17 mouse cellular contexts compared by ENCODE assay signal in the genomic region with DNA sequence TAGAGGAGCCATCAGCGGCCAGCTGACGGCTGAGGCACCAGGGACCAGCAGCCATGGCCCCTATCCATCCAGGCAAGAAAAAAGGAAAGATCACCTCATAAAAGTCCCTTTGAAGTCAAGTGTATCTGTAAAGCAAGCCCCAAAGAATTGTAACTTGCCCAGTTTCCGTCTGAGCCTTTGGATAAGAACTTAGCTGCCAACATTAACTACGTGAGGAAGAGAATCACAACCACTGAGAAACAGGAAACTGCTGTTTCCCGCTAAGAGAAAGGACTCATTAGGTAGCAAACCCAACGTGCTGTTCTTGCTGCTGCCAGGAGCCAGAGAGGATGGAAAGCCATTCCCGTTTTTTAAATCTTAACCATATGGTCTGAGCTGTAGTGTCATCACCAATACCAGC.
DNase-seq lines count a peak whose midpoint lies in the region; ATAC-seq lines count a peak whose summit lies in the region.
"Had no signal": no experiment of that assay in that cellular context is flagged by ENCODE, and none has a peak within 500 bp of the region (broad histone marks: within the 10 kb centered on the region; RNA-seq: fewer than 3 reads in every experiment).

No protein-coding gene starts in this region.

- no peak overlapping the region for H3K4me3 ChIP-seq in heart, embryonic 16.5 days (ENCODE audit: low read length)
- H3K4me3 ChIP-seq: embryonic facial prominence, embryonic 15.5 days; forebrain, embryonic 12.5 days; midbrain, embryonic 10.5 days had no signal

- no peak overlapping the region for H3K9ac ChIP-seq in heart, embryonic 16.5 days (ENCODE audit: low read length)
- H3K9ac ChIP-seq: embryonic facial prominence, embryonic 15.5 days; forebrain, embryonic 12.5 days had no signal

- H3K27ac ChIP-seq in heart, embryonic 16.5 days (ENCODE audit: low read length) = peak overlapping the region; percentile 42; the same call in 1 of the 2 replicates
- H3K27ac ChIP-seq: embryonic facial prominence, embryonic 15.5 days; forebrain, embryonic 12.5 days; midbrain, embryonic 10.5 days had no signal

- H3K4me2 ChIP-seq in heart, embryonic 16.5 days (ENCODE audit: low read depth, low read length) = no peak overlapping the region
- H3K4me2 ChIP-seq: embryonic facial prominence, embryonic 15.5 days; forebrain, embryonic 12.5 days; liver, embryonic 11.5 days had no signal

- no peaks in the 10 kb centered on the region for H3K36me3 ChIP-seq in heart, embryonic 16.5 days (ENCODE audit: control insufficient read depth, insufficient read depth)
- H3K36me3 ChIP-seq: embryonic facial prominence, embryonic 15.5 days; forebrain, embryonic 12.5 days had no signal

- H3K4me1 ChIP-seq in heart, embryonic 16.5 days (ENCODE audit: control insufficient read depth, insufficient read depth, low read length) = peaks cover 8% of the 10 kb centered on the region
- H3K4me1 ChIP-seq: embryonic facial prominence, embryonic 15.5 days; forebrain, embryonic 12.5 days had no signal

- no peaks in the 10 kb centered on the region for H3K9me3 ChIP-seq in heart, embryonic 16.5 days (replicated peaks; ENCODE audit: control insufficient read depth, low read length)
- H3K9me3 ChIP-seq: embryonic facial prominence, embryonic 15.5 days; forebrain, embryonic 12.5 days; midbrain, embryonic 10.5 days had no signal

- ATAC-seq in heart, embryonic 16.5 days (replicated peaks; ENCODE audit: extremely low read depth, insufficient read depth, low FRiP score) = no peak
- ATAC-seq in activated CD4-positive, CD25-positive, alpha-beta regulatory T cell, adult 4 months = no peak
- ATAC-seq: hindbrain, embryonic 16.5 days had no signal

- DNase-seq in embryo, embryonic 10.5 days (ENCODE audit: low spot score) = peak; percentile 23
- no peak for DNase-seq in embryo, embryonic 9.5 days (ENCODE audit: extremely low spot score)
- DNase-seq in heart, postnatal 14 days = no peak
- DNase-seq in lung, postnatal 25 days (ENCODE audit: low spot score) = peak; percentile 10
- no peak for DNase-seq in lung, postnatal 4 days
- peak; percentile 10 for DNase-seq in lung, postnatal 36 days
- DNase-seq: cerebellum, postnatal 14 days; kidney, adult 8-10 months; retina, postnatal 1 day; thymus, adult 18-20 months had no signal

- WGBS in heart, embryonic 16.5 days = 63% methylated on average over 7 of the region's 7 CpGs

- intact Hi-C loops in heart, postnatal 14 days (cut with DNase I) = loop anchor here (10.0 kb wide), 1 partner anchor 204 kb away; no protein-coding TSS in a partner anchor

- H3K27me3 ChIP-seq in heart, embryonic 16.5 days (ENCODE audit: control insufficient read depth, insufficient read depth, low read length) = no peaks in the 10 kb centered on the region
- H3K27me3 ChIP-seq: embryonic facial prominence, embryonic 15.5 days; forebrain, embryonic 12.5 days had no signal

Comparison
In these comparisons a context has a peak if more than half of its experiments do, and no peak if none do; other contexts are left out.
1. DNase-seq: peak in embryo, embryonic 10.5 days (single experiment), lung, postnatal 25 days (single experiment) and lung, postnatal 36 days (single experiment); none in embryo, embryonic 9.5 days (single experiment), heart, postnatal 14 days (0 of 2) and lung, postnatal 4 days (0 of 2).